In genomic region chr11:115366706-115367394, GRCm38 (mm10) we compare ENCODE assay signal across 9 mouse cellular contexts. TPM values are rescaled to one million over a fixed set of nuclear protein-coding genes. Genes with fewer than 3 reads are reported as not detected.
A peak's percentile ranks its signal among the peaks of the same experiment; 100 is the strongest.
DNase-seq lines count a peak whose midpoint lies in the region; ATAC-seq lines count a peak whose summit lies in the region.
"Had no signal": no experiment of that assay in that cellular context is flagged by ENCODE, and none has a peak within 500 bp of the region (broad histone marks: within the 10 kb centered on the region; RNA-seq: fewer than 3 reads in every experiment).

No protein-coding gene starts in this region.

- peaks cover 8 to 21% of the 10 kb centered on the region in 2 experiments for H3K4me1 ChIP-seq in heart, embryonic 14.5 days (ENCODE audit: control insufficient read depth in 2 of 2, insufficient read depth in 2 of 2, low read length in 2 of 2)
- H3K4me1 ChIP-seq in neural tube, embryonic 14.5 days (ENCODE audit: control insufficient read depth, insufficient read depth, low read length), result no peaks in the 10 kb centered on the region

- H3K4me2 ChIP-seq in heart, embryonic 14.5 days (ENCODE audit: low read length), result peak overlapping the region; percentile 95
- peak overlapping the region; percentile 89 for H3K4me2 ChIP-seq in neural tube, embryonic 14.5 days (ENCODE audit: low read depth, low read length)

- intact Hi-C loops in left cerebral cortex, postnatal 36 days (cut with DNase I), result loop anchor here (2.0 kb wide), 1 partner anchor 54 kb away; the partner anchor contains the start of gene Kctd2

- DNase-seq in adrenal gland, adult (ENCODE audit: inconsistent age in 2 of 2, low spot score in 1 of 2), result peak; percentile 51 to 75
- DNase-seq in adrenal gland, adult 8-10 months, result no peak
- DNase-seq in urinary bladder, adult 2 months (ENCODE audit: low spot score), result peak; percentile 54
- DNase-seq in urinary bladder, postnatal 4 days (ENCODE audit: low spot score in 2 of 2), result no peak
- DNase-seq in left cerebral cortex, postnatal 36 days (ENCODE audit: low spot score in 2 of 2), result peak; percentile 55 to 70
- no peak for DNase-seq in gastrocnemius, adult 18-20 months (ENCODE audit: low spot score)

- WGBS in heart, embryonic 14.5 days, result 3% methylated on average over 26 of the region's 28 CpGs
- WGBS in neural tube, embryonic 14.5 days, result under 1% methylated on average over 28 of the region's 28 CpGs

- no peaks in the 10 kb centered on the region for H3K9me3 ChIP-seq in heart, embryonic 14.5 days (ENCODE audit: control insufficient read depth, low read length)
- H3K9me3 ChIP-seq in neural tube, embryonic 14.5 days (ENCODE audit: control insufficient read depth, low read length), result no peaks in the 10 kb centered on the region

- no peak for ATAC-seq in heart, embryonic 14.5 days (ENCODE audit: insufficient number of reproducible peaks, insufficient read depth, low FRiP score, low read depth)
- ATAC-seq in neural tube, embryonic 14.5 days (ENCODE audit: low read depth), result peak; percentile 72

- no peaks in the 10 kb centered on the region for H3K36me3 ChIP-seq in heart, embryonic 14.5 days (ENCODE audit: control insufficient read depth, insufficient read depth, low read length)
- H3K36me3 ChIP-seq in neural tube, embryonic 14.5 days (ENCODE audit: control insufficient read depth, insufficient read depth, low read length), result no peaks in the 10 kb centered on the region

- peak overlapping the region in 1 of 2 experiments; percentile 11; a peak in 1 of 4 replicates for H3K27ac ChIP-seq in heart, embryonic 14.5 days (replicated peaks in 1 of 2; ENCODE audit: control insufficient read depth in 1 of 2, insufficient read depth in 1 of 2, low read depth in 2 of 2, low read length in 2 of 2)
- H3K27ac ChIP-seq in neural tube, embryonic 14.5 days (ENCODE audit: low read depth, low read length), result peak overlapping the region; percentile 74

- peak overlapping the region; percentile 58 to 61 for H3K4me3 ChIP-seq in heart, embryonic 14.5 days (ENCODE audit: control insufficient read depth in 1 of 2, insufficient read depth in 1 of 2, low read depth in 1 of 2, low read length in 2 of 2)
- peak overlapping the region; percentile 69 for H3K4me3 ChIP-seq in neural tube, embryonic 14.5 days (ENCODE audit: low read depth, low read length)

- peaks cover 34% of the 10 kb centered on the region for H3K27me3 ChIP-seq in heart, embryonic 14.5 days (ENCODE audit: control insufficient read depth, insufficient read depth, low read length)
- H3K27me3 ChIP-seq in neural tube, embryonic 14.5 days (ENCODE audit: control insufficient read depth, insufficient read depth, low read length), result no peaks in the 10 kb centered on the region

- H3K9ac ChIP-seq in heart, embryonic 14.5 days (ENCODE audit: low read length), result peak overlapping the region; percentile 75
- H3K9ac ChIP-seq in neural tube, embryonic 14.5 days (replicated peaks; ENCODE audit: low read depth, low read length), result peak overlapping the region; percentile 65

RNA-seq across cellular contexts. Expression of gene Hid1, which starts 0.7 kb away (rescaled TPM):
- total RNA-seq in adrenal gland, adult 8-10 months (2022), result 10 to 100 TPM; 17.7 to 46.8 (median 42.6) TPM
- polyA plus RNA-seq in urinary bladder, adult 2 months (2012; rRNA removed), result 28.4 and 30.5 TPM in 2 replicates
- 7.4 and 7.8 TPM in 2 replicates for polyA plus RNA-seq in heart, embryonic 14.5 days (2014; fragmentation: Nextera tagmentation; extraction: Ambion mirVana)
- 100 to 1,000 TPM; 106 to 107 TPM for total RNA-seq in left cerebral cortex, postnatal 36 days (2021)
- polyA plus RNA-seq in neural tube, embryonic 14.5 days (2014; fragmentation: Nextera tagmentation; extraction: Ambion mirVana), result 41.7 and 45.7 TPM in 2 replicates
- under 1 TPM; 0.81 to 0.96 TPM for total RNA-seq in gastrocnemius, adult 18-20 months (2021)

RNA-seq across cellular contexts. Expression of gene Cdr2l, which starts 14.9 kb away (rescaled TPM):
- 100 to 1,000 TPM in 1 of 4 experiments, 10 to 100 TPM in 3; 60.6 to 118 (median 71.9) TPM for total RNA-seq in adrenal gland, adult 8-10 months (2022)
- polyA plus RNA-seq in urinary bladder, adult 2 months (2012; rRNA removed), result 10.8 and 11.9 TPM in 2 replicates
- polyA plus RNA-seq in heart, embryonic 14.5 days (2014; fragmentation: Nextera tagmentation; extraction: Ambion mirVana), result 10.3 and 10.5 TPM in 2 replicates
- total RNA-seq in left cerebral cortex, postnatal 36 days (2021), result 10 to 100 TPM; 20.6 to 23.1 TPM
- polyA plus RNA-seq in neural tube, embryonic 14.5 days (2014; fragmentation: Nextera tagmentation; extraction: Ambion mirVana), result 27.3 and 28.6 TPM in 2 replicates
- 1 to 10 TPM; 1.2 to 1.5 TPM for total RNA-seq in gastrocnemius, adult 18-20 months (2021)

RNA-seq across cellular contexts. Expression of gene Otop3, which starts 32.3 kb away (rescaled TPM):
- total RNA-seq in adrenal gland, adult 8-10 months (2022), result not detected
- not detected in 2 replicates for polyA plus RNA-seq in urinary bladder, adult 2 months (2012; rRNA removed)
- polyA plus RNA-seq in heart, embryonic 14.5 days (2014; fragmentation: Nextera tagmentation; extraction: Ambion mirVana), result not detected in 2 replicates
- under 1 TPM in 1 of 2 experiments, not detected in 1; 0.12 TPM for total RNA-seq in left cerebral cortex, postnatal 36 days (2021)
- 1.8 and 2.6 TPM in 2 replicates for polyA plus RNA-seq in neural tube, embryonic 14.5 days (2014; fragmentation: Nextera tagmentation; extraction: Ambion mirVana)
- total RNA-seq in gastrocnemius, adult 18-20 months (2021), result not detected
- total RNA-seq: hematopoietic stem cell, adult 5-6 weeks had no signal

RNA-seq across cellular contexts. Expression of gene Mrpl58, which starts 36.7 kb away (rescaled TPM):
- total RNA-seq in adrenal gland, adult 8-10 months (2022), result 100 to 1,000 TPM; 157 to 179 (median 160) TPM
- polyA plus RNA-seq in urinary bladder, adult 2 months (2012; rRNA removed), result 89.3 and 89.6 TPM in 2 replicates
- polyA plus RNA-seq in heart, embryonic 14.5 days (2014; fragmentation: Nextera tagmentation; extraction: Ambion mirVana), result 191 and 195 TPM in 2 replicates
- 100 to 1,000 TPM; 115 to 119 TPM for total RNA-seq in left cerebral cortex, postnatal 36 days (2021)
- 207 and 211 TPM in 2 replicates for polyA plus RNA-seq in neural tube, embryonic 14.5 days (2014; fragmentation: Nextera tagmentation; extraction: Ambion mirVana)
- 10 to 100 TPM; 90.3 to 95.5 TPM for total RNA-seq in gastrocnemius, adult 18-20 months (2021)

RNA-seq across cellular contexts. Expression of gene Ush1g, which starts 45.0 kb away (rescaled TPM):
- total RNA-seq in adrenal gland, adult 8-10 months (2022), result 1 to 10 TPM in 2 of 4 experiments, under 1 TPM in 2; 0.52 to 2.3 (median 1.1) TPM
- polyA plus RNA-seq in urinary bladder, adult 2 months (2012; rRNA removed), result not detected in 2 replicates
- polyA plus RNA-seq in heart, embryonic 14.5 days (2014; fragmentation: Nextera tagmentation; extraction: Ambion mirVana), result 0.05 TPM in 1 of 2 replicates, not detected in the other
- total RNA-seq in left cerebral cortex, postnatal 36 days (2021), result under 1 TPM; 0.39 to 0.49 TPM
- 0.13 and 0.16 TPM in 2 replicates for polyA plus RNA-seq in neural tube, embryonic 14.5 days (2014; fragmentation: Nextera tagmentation; extraction: Ambion mirVana)
- total RNA-seq in gastrocnemius, adult 18-20 months (2021), result under 1 TPM; 0.16 to 0.19 TPM
- total RNA-seq: hematopoietic stem cell, adult 5-6 weeks had no signal

Comparison
In these comparisons a context has a peak if more than half of its experiments do, and no peak if none do; other contexts are left out.
1. DNase-seq: peak in adrenal gland, adult (2 of 2), urinary bladder, adult 2 months (single experiment) and left cerebral cortex, postnatal 36 days (2 of 2); none in adrenal gland, adult 8-10 months (single experiment), urinary bladder, postnatal 4 days (0 of 2) and gastrocnemius, adult 18-20 months (single experiment).
2. RNA of gene Hid1, which starts 0.7 kb away (total RNA-seq): 106 to 107 TPM in left cerebral cortex, postnatal 36 days and 17.7 to 46.8 TPM in adrenal gland, adult 8-10 months; 0.81 to 0.96 TPM in gastrocnemius, adult 18-20 months; every median in the first group is over 4 times any median in the second.
3. RNA of gene Cdr2l, which starts 14.9 kb away (total RNA-seq): 60.6 to 118 TPM in adrenal gland, adult 8-10 months and 20.6 to 23.1 TPM in left cerebral cortex, postnatal 36 days; 1.2 to 1.5 TPM in gastrocnemius, adult 18-20 months; every median in the first group is over 4 times any median in the second.